Comparison of ENCODE assay signal across 8 mouse cellular contexts in genomic region chr17:73108170-73108887, GRCm38 (mm10). TPM values are rescaled to one million over a fixed set of nuclear protein-coding genes. Genes with fewer than 3 reads are reported as not detected.
DNase-seq lines count a peak whose midpoint lies in the region; ATAC-seq and TF ChIP-seq lines count a peak whose summit lies in the region.

No protein-coding gene starts in this region.

- H3K36me3 ChIP-seq in E14TG2a.4 (ENCODE audit: insufficient read depth, low read length): no peaks in the 10 kb centered on the region
- no peaks in the 10 kb centered on the region for H3K36me3 ChIP-seq in embryonic facial prominence, embryonic 14.5 days (ENCODE audit: control insufficient read depth, insufficient read depth, low read length)
- no peaks in the 10 kb centered on the region for H3K36me3 ChIP-seq in hindbrain, embryonic 16.5 days (ENCODE audit: control insufficient read depth, insufficient read depth, low read length)
- no peaks in the 10 kb centered on the region for H3K36me3 ChIP-seq in liver, embryonic 12.5 days
- no peaks in the 10 kb centered on the region for H3K36me3 ChIP-seq in stomach, embryonic 15.5 days

- WGBS in embryonic facial prominence, embryonic 14.5 days: 4% methylated on average over 32 of the region's 35 CpGs
- 8% methylated on average over 33 of the region's 35 CpGs for WGBS in hindbrain, embryonic 16.5 days
- 3% methylated on average over 33 of the region's 35 CpGs for WGBS in liver, embryonic 12.5 days (ENCODE audit: insufficient replicate concordance)
- 5% methylated on average over 35 of the region's 35 CpGs for WGBS in stomach, embryonic 15.5 days

- peak overlapping the region; percentile 90 for H3K9ac ChIP-seq in embryonic facial prominence, embryonic 14.5 days (ENCODE audit: low read depth, low read length)
- H3K9ac ChIP-seq in hindbrain, embryonic 16.5 days (ENCODE audit: low read depth, low read length): peak overlapping the region; percentile 90
- peak overlapping the region; percentile 74 for H3K9ac ChIP-seq in liver, embryonic 12.5 days
- H3K9ac ChIP-seq in stomach, embryonic 15.5 days: peak overlapping the region; percentile 79

- H3K4me2 ChIP-seq in embryonic facial prominence, embryonic 14.5 days (ENCODE audit: low read depth, low read length): peak overlapping the region; percentile 82
- H3K4me2 ChIP-seq in hindbrain, embryonic 16.5 days (ENCODE audit: low read length): peak overlapping the region; percentile 63
- peak overlapping the region; percentile 94 for H3K4me2 ChIP-seq in liver, embryonic 12.5 days
- H3K4me2 ChIP-seq in stomach, embryonic 15.5 days: peak overlapping the region; percentile 86

- H3K27ac ChIP-seq in embryonic facial prominence, embryonic 14.5 days (replicated peaks; ENCODE audit: low read depth, low read length): peak overlapping the region; percentile 72; the same call in 1 of the 2 replicates
- H3K27ac ChIP-seq in hindbrain, embryonic 16.5 days (ENCODE audit: low read depth, low read length): peak overlapping the region; percentile 79
- peak overlapping the region; percentile 26; the same call in 1 of the 2 replicates for H3K27ac ChIP-seq in liver, embryonic 12.5 days
- H3K27ac ChIP-seq in stomach, embryonic 15.5 days: peak overlapping the region; percentile 40; the same call in 1 of the 2 replicates

- no peak for DNase-seq in frontal cortex, adult 2 months (ENCODE audit: extremely low spot score in 1 of 2, low spot score in 1 of 2)
- DNase-seq in embryonic facial prominence, embryonic 14.5 days (ENCODE audit: low spot score): no peak
- no peak for DNase-seq in right cerebral cortex, postnatal 25 days

- no peaks in the 10 kb centered on the region for H3K9me3 ChIP-seq in E14TG2a.4 (ENCODE audit: low read length)
- no peaks in the 10 kb centered on the region for H3K9me3 ChIP-seq in embryonic facial prominence, embryonic 14.5 days (ENCODE audit: control insufficient read depth, low read length)
- H3K9me3 ChIP-seq in hindbrain, embryonic 16.5 days (ENCODE audit: control insufficient read depth, low read length): no peaks in the 10 kb centered on the region
- H3K9me3 ChIP-seq in liver, embryonic 12.5 days (replicated peaks): no peaks in the 10 kb centered on the region
- no peaks in the 10 kb centered on the region for H3K9me3 ChIP-seq in stomach, embryonic 15.5 days

- no peak for TF ChIP-seq CTCF in E14TG2a.4 (conservative IDR thresholded peaks at IDR 0.05; ENCODE audit: low read length)

- peak; percentile 32; the same call in 1 of the 2 replicates for ATAC-seq in frontal cortex, adult (ENCODE audit: low TSS enrichment)
- peak; percentile 19 for ATAC-seq in embryonic facial prominence, embryonic 14.5 days (ENCODE audit: low read depth)
- ATAC-seq in hindbrain, embryonic 16.5 days: no peak; the same call in 1 of the 2 replicates
- ATAC-seq in liver, embryonic 12.5 days: peak; percentile 23
- peak; percentile 45 for ATAC-seq in stomach, embryonic 15.5 days (ENCODE audit: insufficient read depth, low FRiP score, low read depth)

- H3K4me3 ChIP-seq in E14TG2a.4 (replicated peaks; ENCODE audit: low read length): peak overlapping the region; percentile 90
- H3K4me3 ChIP-seq in embryonic facial prominence, embryonic 14.5 days (ENCODE audit: low read depth, low read length): peak overlapping the region; percentile 91
- peak overlapping the region; percentile 81 for H3K4me3 ChIP-seq in hindbrain, embryonic 16.5 days (ENCODE audit: low read length)
- H3K4me3 ChIP-seq in liver, embryonic 12.5 days: peak overlapping the region; percentile 70
- H3K4me3 ChIP-seq in stomach, embryonic 15.5 days (replicated peaks): peak overlapping the region; percentile 72

- peaks cover 43% of the 10 kb centered on the region for H3K4me1 ChIP-seq in E14TG2a.4 (replicated peaks; ENCODE audit: low read depth, low read length)
- peaks cover 5% of the 10 kb centered on the region; the same call in 1 of the 2 replicates for H3K4me1 ChIP-seq in embryonic facial prominence, embryonic 14.5 days (ENCODE audit: control insufficient read depth, insufficient read depth, low read length)
- H3K4me1 ChIP-seq in hindbrain, embryonic 16.5 days (ENCODE audit: control insufficient read depth, insufficient read depth, low read depth, low read length): peaks cover 13% of the 10 kb centered on the region
- H3K4me1 ChIP-seq in liver, embryonic 12.5 days: peaks cover 20% of the 10 kb centered on the region
- H3K4me1 ChIP-seq in stomach, embryonic 15.5 days: peaks cover 11% of the 10 kb centered on the region

- peaks cover 14% of the 10 kb centered on the region for H3K27me3 ChIP-seq in E14TG2a.4 (ENCODE audit: insufficient read depth, low read length)
- no peaks in the 10 kb centered on the region for H3K27me3 ChIP-seq in embryonic facial prominence, embryonic 14.5 days (replicated peaks; ENCODE audit: control insufficient read depth, insufficient read depth, low read length)
- no peaks in the 10 kb centered on the region for H3K27me3 ChIP-seq in hindbrain, embryonic 16.5 days (replicated peaks; ENCODE audit: control insufficient read depth, insufficient read depth, low read length)
- H3K27me3 ChIP-seq in liver, embryonic 12.5 days (replicated peaks): peaks cover 10% of the 10 kb centered on the region; the same call in 1 of the 2 replicates
- H3K27me3 ChIP-seq in stomach, embryonic 15.5 days (replicated peaks): no peaks in the 10 kb centered on the region

RNA-seq across cellular contexts. Expression of gene Lclat1, which starts 0.5 kb away (rescaled TPM):
- 20.5 and 21.7 TPM in 2 replicates for polyA plus RNA-seq in frontal cortex, adult 2 months (2012; rRNA removed)
- polyA plus RNA-seq in embryonic facial prominence, embryonic 14.5 days (2014; fragmentation: Nextera tagmentation; extraction: Ambion mirVana): 19.1 and 19.9 TPM in 2 replicates
- polyA plus RNA-seq in hindbrain, embryonic 16.5 days (2015; fragmentation: Nextera tagmentation; extraction: Ambion mirVana): 13.8 and 18.8 TPM in 2 replicates
- polyA plus RNA-seq in liver, embryonic 12.5 days (2016; fragmentation: Nextera tagmentation; extraction: Ambion mirVana): 4.5 and 4.8 TPM in 2 replicates
- polyA plus RNA-seq in stomach, embryonic 15.5 days (2015; fragmentation: Nextera tagmentation; extraction: Ambion mirVana): 11.3 and 17.3 TPM in 2 replicates

Comparison
In these comparisons a context has a peak if more than half of its experiments do, and no peak if none do; other contexts are left out.
1. H3K27ac ChIP-seq: peak in every context shown above with its lines; median percentile 79 in hindbrain, embryonic 16.5 days; 72 in embryonic facial prominence, embryonic 14.5 days; 40 in stomach, embryonic 15.5 days; 26 in liver, embryonic 12.5 days.